Mouse (Mus musculus) kidney, adult 2 months (tissue): ENCODE results near the gene Enthd1.

Experiments
- CTCF ChIP-seq: fragments of 200-500 bp; conservative IDR thresholded peaks from 2 replicates; pipeline ENCODE4 v1.5.1; 2011; ENCODE audit warnings: low read depth, mild to moderate bottlenecking, control low read depth, low read length, moderate library complexity, mixed read lengths; ENCODE audit not compliant: insufficient read depth, insufficient read length
- POLR2A ChIP-seq: fragments of 200-500 bp; IDR thresholded peaks from one replicate; pipeline ENCODE4 v1.6.1; 2011; ENCODE audit warnings: low read depth, low read length, control low read depth

- TF ChIP-seq CTCF = no peak
- TF ChIP-seq POLR2A = no peak
Measured at GRCm38 (mm10) chr15:80566696-80567095, 1.7 kb upstream of the Enthd1 start.
